Mouse (Mus musculus): ENCODE measurements around the gene Tbcd.
"Not testable (repeated sequence)": the region's sequence is repeated elsewhere in the genome, so short reads cannot be mapped to it uniquely, and the experiment has no call there.

Tbcd gene

GRCm38 (mm10) chr11:121652547-121653305 is 201.0 kb downstream of the Tbcd start:
- no peak for DNase-seq (ENCODE audit: low read depth, low spot score)

- no peak for DNase-seq (ENCODE audit: low read depth, low spot score)
Observed at GRCm38 (mm10) chr11:121653631-121654030, 201.9 kb downstream of the Tbcd start.

- DNase-seq (ENCODE audit: low read depth, low spot score): no peak
Observed at GRCm38 (mm10) chr11:121654406-121654945, 202.7 kb downstream of the Tbcd start.

- DNase-seq (ENCODE audit: low read depth, low spot score): no peak
Observed at GRCm38 (mm10) chr11:121655166-121655806, 203.5 kb downstream of the Tbcd start.

GRCm38 (mm10) chr11:121655807-121656511 is 204.2 kb downstream of the Tbcd start:
- no peak for DNase-seq (ENCODE audit: low read depth, low spot score)

- DNase-seq (ENCODE audit: low read depth, low spot score): no peak
Observed at GRCm38 (mm10) chr11:121658151-121658550, 206.4 kb downstream of the Tbcd start.

- DNase-seq (ENCODE audit: low read depth, low spot score): not testable (repeated sequence)
Observed at GRCm38 (mm10) chr11:121660604-121661003, 208.9 kb downstream of the Tbcd start.

GRCm38 (mm10) chr11:121661116-121661515 is 209.4 kb downstream of the Tbcd start:
- no peak for DNase-seq (ENCODE audit: low read depth, low spot score)
